Mouse (Mus musculus) testis, postnatal 14 days (tissue): Measurements from ENCODE around the gene Dock11.
A peak's percentile ranks its signal among the peaks of the same experiment; 100 is the strongest.

Source experiments
- DNase-seq: peaks from one replicate; pipeline ENCODE4 v3.0.0; 2021; ENCODE audit warnings: low spot score

Gene Dock11

DNA sequence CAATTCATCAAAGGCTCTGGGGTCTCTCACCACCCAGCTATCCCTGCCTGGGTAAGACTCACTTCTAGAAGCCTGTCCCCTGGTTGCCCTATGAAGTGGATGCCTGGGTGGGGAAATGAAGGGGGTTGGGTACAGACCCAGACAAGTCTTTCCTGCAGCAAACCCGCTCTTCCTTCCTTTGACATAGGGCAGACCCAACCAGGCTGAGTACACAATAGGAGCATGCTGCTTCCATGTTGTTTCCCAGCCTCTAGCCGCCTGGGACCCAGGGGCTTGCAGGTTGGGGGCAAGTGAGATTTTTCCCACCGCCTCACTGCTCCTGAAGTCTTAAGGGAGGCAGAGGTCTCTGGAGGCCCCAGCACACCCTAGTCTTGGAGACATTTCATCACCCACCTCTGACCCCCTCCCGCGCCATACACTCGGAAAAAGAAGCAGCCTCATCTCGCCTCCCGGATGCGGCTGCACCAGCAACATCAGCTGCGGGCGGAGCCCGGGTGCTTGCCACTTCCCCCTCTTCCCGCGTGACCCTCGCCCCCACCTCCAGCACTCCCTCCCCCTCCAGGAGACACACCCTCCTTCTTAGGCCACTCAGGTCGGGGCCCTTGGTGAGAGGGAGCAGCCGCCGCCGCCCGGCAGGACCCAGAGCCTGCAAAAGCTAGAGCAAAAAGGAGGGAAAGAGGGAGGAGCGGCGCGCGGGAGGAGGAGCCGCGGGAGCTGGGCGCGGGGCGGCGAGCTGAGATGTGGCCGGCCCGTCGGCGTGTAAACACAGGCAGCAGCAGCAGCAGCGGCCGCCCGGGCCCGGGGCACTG lies at the start of gene Dock11:
Gene Dock11 (plus strand): TSS at position 746 of the 809 bp plus-strand sequence.
- peak; percentile 55 for DNase-seq

DNA sequence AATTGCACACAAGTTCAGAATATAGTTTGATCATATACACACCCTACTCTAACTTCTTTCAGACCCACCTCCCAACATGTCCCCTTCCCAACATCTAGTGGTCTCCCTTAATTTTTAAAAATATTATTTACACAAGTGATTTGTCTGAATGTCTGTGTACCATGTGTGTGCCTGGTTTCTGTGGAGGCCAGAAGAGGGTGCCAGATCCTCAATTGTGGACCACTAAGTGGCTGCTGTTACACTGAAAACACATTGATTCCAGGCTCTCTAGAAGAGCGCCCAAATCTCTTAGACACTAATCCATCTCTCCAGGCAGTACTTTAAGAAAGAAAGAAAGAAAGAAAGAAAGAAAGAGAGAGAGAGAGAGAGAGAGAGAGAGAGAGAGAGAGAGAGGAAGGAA lies 8.9 kb upstream of the Dock11 start:
- no peak for DNase-seq

DNA sequence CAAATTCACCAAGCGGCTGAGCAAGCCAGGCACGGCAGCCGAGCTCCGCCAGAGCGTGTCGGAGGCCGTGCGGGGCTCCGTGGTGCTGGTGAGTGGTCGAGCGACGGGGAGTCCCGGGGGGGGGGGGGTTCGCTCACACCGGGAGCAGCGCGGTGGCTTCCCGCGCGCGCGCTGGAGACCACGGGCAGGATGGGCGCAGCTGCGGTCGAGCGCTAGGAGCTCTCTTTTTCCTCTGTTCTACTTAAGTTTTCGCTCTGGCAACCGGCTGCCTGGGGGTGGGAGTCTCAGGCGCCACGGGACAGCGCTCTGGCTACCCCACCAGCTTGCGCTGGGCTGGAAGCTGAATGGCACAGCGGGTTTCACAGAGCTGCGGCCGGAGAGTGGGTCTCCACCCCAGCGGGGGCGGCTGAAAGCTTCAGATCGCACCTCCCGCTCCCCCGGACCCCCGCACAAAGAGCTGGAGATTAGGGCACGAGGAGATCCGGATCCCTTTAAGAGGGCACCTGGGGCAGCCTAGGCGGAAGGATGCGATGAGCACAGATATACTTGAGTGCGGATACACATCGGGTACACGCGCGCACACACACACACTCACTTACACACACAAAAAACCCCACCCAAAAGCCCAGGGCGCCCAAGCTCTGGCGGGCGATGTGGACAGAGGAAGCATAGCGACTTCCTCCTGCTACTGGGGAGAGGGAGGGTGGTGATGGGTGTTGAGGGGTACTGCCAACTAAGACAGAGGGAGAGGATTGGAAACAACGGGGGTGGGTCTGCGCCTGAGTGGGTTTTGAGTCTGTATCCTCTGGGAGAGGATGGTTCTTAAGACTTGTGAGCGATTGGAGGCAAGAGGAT lies 540 bp downstream of the Dock11 start:
- DNase-seq = peak; percentile 4

DNA sequence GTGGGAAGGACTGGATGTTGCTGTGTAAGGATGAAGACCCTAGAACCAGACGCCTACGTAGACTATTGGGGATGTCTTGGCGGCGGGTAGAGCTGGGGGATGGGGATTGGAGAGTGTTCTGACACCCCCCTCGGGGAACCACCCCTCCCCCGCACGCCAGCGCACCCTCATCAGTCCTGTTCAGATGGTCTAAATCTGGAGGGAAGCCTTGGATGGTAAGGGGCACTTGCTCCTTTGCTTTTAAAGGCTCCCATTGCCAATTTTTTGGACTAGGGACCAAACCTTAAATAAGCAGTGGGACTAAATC lies 1.1 kb downstream of the Dock11 start:
- DNase-seq = peak; percentile 3

DNA sequence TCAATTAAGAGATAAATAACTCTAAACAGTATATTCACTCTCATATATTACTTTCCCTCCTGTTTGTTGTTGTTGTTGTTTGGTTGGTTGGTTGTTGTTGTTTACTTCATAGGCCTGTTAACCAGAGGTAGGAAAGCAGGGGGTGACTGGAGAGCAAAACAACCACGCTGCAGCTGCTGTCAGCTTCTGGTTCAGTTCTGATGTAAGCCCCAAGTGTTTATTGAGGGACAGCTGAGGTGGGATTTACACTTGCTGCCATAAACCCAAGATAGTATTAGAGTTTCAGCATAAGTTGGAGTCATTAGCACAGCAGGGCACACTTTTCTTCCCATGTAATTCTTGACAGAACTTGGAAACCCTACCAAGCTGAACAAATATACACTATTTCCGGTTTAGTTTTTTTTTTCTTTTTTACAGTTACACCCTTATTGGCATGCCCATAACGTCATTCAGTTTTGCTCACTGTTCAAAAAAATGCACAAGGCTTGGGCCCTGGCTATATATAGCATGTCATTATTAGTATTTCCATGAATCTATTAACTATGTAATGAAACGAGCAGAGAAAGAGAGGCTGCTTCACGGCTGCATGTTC lies 3.0 kb downstream of the Dock11 start:
- DNase-seq = no peak

DNA sequence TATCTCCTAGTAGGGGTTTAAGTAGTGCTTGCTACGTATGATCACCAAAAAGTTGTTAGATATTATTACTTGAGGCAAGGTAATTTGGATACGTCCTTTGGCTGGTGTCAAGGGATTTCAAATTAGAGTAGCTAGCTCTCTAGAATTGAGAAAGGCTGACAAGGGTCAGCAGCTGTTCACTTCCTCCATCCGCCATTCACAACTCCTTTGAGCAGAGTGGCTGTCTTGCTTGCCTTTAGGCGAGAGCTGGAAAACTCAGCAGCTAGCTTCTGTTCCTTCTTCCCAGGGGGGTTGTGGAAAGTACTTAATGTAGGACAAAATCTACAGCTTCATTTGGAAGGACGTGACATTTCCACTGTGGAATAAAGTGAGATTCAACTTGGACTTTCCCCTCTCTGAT lies 3.7 kb downstream of the Dock11 start:
- DNase-seq = no peak

DNA sequence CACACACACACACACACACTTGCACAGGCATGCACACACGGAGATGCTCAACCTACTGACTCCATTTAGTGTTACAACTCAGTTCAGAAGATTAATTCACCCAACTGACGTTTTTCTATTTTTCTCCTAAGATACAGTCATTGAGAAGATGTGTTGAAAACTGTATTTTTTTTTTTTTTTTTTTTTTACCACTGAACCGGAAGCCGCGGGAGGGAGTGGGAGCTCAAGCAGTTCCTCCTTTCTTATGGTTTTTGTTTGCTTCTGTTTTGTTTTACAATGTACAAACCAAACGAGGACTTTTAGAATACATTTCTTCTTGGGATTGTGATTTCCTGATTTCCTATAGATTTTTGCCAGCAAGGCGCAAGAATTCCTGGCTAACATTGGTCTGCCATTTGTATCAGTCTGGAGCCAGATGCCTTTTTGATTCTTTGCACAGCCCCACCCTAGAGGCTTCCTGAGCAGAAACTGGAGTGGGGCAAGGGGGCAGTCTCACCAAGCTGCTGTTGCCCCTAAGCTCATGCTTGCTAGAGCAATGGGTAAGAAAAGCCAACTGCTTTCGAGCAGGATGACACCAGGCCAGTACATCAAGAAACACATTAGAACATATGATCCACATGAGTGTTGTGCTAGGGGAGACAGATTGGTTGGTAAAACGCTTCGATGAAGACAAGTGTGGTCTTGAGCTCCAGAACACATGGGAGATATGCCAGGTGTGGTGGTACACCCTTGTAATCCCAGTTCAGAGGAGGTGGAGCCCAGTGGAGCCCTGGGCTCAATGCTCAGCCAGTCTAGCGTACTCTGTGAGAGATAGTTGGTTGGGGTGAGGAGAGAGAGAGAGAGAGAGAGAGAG lies 9.2 kb downstream of the Dock11 start:
- no peak for DNase-seq

DNA sequence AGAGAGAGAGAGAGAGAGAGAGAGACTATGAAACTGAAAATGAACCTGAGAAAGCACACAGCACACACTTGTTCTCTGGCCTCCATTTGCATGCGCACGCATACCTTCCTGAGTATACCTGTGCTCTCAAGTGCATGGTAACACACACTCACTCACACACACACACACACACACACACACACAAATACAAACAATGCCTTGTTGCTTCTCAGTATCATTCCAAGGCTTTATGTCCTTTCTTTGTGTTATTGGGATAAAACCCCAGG lies 9.8 kb downstream of the Dock11 start:
- DNase-seq = no peak

DNA sequence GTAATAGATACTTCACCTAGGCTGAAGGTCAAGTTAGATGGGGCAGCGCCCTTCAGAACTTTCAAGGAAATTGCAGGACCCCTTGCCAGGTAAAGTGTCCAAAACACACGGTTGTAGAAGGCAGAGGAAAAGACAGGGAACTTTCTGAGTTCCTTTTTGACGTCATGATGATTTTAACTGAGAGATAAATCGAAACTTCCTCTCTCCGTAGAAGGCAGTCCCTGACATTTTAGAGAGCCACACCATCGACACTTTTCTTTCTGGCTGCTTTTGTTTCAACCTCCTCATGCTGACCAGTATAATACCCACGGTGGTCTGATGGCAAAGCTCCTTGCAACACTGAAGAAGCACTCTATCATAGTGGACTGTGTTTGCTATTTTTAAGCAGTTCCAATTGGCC lies 15.7 kb downstream of the Dock11 start:
- no peak for DNase-seq

DNA sequence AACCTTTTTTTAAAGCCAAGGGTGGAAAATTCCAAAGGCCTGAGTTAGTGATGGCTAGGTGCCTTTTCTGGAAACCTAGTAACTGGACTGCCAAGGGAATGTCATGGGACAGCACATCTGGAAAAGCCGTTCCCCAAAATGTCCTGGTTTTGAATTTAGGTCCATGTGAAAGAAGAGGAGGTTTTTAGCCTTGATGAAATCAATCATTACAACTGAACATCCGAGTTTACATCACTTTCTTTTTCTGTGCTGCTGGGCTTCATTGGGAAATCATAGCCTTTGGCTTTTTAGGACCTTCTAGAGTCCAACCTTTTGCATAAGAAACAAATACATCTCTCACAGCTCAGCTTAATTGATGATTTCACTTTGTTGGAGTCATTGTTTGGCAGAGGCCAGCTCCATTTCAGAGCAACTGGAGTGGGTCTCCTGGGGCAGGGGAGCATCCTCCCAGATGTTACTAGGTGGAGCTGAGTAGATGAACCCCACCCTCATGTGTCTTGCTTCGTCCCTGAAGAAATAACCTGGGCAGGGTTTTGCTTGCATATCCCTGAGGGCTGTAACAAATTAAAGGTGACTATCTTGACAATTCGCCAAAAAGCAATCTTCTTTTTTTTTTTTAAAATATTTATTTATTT lies 18.2 kb downstream of the Dock11 start:
- no peak for DNase-seq

DNA sequence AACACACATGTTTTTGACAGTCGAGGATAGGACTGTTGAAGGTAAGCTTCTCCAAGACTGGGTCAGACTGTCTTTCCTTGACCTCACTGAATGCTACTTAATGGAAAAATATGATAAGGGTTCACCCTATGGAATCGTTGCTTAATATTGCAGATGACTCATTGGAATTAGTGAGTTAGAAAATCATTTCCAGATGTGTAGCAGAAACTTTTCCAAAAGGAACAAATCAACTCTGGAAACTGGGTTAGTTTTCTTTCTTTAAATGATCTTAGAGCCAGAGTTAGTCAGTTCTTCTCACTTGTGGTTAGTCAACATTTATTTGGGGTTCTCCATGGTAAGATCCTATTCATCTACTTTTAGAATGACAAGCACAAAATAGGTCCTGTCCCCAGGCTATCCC lies 30.9 kb downstream of the Dock11 start:
- DNase-seq = no peak

DNA sequence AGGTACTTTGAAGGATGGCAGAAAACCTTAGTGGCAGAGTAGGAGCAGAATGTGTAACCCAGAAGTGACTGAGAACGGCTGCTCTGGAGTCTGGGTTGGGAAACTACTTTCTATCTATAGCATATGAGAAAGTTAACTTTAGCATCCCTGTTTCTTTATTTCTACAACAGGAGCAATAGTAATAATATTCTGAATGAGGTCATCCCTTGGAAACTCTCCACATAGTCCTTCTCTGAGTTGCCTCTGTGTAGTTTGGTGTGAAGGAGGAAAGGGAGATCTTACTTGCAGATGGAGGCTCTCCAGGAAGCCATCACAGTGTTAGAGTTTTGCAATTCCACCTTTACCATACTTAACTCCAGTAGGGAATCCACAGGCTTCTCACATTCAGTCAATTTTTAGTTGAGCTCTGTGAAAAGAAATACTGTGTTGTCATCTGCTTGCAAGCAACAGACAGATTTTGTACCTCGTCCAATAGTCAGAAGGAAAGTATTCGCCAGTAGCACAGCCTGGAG lies 31.5 kb downstream of the Dock11 start:
- DNase-seq = no peak

DNA sequence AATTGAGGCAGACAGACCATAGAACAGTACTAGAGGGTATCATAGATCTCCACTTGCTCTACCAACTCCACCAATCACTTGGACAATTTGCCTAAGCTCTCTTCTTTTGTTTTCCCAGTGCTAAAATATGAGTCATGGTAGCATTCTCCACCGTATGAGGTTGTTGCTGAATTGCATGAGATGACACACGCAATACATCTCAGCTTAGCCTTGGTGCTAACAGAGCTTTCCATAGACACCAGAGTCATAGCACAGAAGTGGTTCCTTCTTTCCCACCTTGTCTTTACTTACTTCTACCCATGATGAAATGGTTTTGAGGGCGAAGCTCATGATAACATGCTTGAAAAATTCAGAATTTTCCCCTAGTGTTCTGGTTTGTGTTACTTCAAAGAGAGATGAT lies 33.3 kb downstream of the Dock11 start:
- DNase-seq = no peak

DNA sequence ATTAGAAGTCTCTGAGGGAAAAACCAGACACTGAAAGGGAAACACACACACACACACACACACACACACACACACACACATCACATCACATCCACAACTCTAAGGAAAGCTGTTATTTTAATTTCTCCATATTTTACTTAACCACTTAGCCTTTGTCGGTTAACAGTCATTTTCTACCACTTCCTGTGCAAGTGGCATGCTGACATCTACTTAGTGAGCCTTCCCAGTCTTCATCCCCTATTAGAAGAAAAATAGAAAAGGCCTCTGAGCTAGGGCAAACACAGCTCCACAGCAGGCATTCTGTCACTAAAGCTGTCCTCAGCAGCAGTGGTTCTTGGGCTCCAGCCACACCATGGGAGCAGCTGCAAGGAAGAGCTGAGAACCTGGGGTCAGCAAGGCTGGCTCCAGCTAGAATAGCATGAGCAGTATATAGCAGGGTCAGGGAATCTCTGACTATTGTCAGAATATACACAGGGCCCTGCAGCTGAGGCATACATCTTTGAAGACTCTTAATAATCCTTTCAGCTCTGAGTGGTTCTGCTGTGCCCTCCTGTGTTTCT lies 36.2 kb downstream of the Dock11 start:
- DNase-seq = no peak

DNA sequence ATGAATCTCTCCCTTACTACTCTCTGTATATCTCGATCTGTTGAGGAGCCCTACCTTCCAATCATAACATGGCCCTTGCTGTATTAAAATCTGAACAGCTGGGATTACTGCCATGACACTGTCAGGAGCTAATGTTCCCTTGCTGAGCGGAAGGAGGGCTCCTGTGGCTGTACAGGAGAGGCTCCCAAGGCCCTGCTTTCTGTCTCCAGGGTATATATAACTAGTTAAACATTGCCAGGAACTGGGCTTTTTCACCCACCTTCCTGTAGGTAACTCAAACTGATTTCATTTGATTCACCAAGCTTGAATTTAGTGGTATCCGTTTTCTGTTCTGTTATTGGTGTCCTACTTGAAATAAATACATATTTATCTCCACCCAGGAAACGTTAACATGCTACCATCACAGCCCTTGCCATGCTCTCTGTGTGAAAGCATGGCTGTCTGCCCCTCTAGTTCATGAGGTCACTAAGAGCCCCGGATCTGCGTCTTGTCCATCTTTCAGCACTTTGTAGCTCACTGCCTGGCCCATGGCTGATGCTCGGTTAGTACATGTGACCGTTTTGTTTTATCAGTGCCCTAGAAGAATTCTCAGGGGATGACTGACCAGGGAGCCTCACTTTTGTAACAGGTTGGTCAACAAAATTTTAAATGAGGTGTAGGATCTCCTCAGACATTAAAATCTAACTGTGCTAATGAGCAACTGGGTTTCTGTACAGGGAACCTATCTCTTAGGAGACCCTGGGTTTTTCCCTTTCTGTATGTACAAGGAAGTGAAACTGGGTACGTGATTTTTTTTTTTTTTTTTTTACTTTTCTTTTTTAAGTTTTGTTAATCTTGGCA lies 41.7 kb downstream of the Dock11 start:
- DNase-seq = no peak

DNA sequence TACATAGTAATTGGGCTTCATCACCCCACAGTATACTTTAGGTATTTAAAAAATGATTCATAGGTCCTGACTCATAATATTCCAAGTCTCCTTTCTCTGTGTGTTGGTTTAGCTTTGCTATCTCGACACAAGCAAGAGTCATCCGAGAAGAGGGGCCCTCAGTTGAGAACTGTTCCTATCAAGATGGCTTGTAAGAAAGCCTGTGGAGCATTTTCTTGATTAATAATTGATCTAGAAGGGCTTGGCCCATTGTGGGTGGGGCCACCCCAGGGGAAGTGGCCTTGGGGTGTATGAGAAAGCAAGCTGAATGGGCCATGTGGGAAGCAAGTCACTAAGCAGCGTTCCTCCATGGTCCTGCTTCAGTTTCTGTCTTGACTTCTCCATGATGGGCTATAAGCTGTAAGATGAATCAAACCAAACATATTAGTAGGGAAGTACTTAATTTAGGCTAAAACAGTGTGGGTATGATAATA lies 42.3 kb downstream of the Dock11 start:
- no peak for DNase-seq

DNA sequence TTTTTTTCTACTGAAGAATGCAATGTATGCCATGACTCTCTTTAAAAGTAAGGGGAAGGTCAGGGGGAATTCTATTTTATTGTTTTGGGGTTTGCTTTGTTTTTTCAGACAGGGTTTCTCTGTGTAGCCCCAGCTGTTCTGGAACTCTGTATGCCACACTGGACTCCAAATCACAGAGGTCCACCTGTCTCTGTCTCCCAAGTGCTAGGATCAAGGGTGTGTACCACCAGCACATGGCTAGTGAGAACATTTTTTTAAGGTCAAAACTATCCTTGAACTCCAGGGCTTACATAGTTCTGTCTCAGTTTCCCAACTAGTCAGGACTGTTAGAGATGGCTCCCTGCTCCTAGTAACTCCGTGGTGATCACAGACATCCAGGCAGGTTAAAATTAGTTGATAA lies 43.3 kb downstream of the Dock11 start:
- DNase-seq = no peak

DNA sequence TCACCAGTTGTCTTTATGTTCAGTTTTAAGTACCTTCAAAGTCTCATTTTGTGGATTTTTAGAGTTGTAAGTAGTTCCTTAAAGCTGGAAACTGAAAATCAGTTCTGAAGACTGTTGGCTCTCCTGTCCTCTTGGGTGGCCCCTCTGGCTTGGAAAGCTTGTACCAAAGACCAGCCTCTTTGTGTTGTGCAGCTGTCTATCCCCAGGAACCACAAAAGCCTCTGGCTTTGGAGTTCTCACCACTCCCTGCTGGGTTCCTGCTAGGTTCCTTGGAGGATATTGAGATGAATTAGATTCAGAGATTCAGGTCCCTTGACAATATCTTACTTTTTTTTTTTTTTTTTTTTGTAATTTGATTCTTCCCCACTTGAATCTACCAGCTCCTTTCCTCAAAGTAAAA lies 44.3 kb downstream of the Dock11 start:
- no peak for DNase-seq

DNA sequence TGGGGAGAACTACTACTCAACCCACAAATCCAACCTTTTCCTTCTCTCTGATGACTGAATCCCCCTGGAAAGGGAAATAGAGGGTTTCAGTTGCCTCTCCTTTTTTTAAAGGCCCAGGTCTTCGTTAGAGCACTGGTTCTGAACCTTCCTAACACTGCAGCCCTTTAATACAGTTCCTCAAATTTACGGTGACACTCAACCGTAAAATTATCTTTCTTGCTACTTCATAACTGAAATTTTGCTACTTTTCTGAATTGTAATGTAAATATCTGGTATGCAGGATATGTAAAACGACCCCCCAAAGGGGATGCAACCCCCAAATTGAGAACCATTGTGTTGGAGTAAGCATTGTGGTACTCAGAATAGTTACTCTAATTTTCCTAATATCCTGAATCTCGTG lies 49.5 kb downstream of the Dock11 start:
- no peak for DNase-seq

DNA sequence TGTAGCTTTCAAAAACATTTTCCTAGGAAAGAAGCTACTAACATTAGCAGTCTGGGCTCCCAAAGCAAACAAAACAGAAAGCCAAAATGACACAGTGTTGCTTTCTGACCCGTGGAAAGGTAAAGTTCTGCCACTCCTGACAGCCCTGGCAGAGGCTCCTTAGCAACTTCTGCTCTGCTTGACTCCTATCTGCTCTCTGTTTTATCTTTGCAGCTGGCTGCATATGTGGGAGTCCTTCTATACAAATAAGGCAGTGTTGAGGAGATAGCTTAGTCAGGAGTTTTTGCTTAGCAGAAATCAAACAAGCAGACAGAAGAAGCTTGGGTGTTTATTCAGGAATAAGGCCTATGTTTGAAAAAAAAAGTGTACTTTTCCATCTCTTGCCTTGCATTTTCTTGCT lies 57.8 kb downstream of the Dock11 start:
- peak; percentile 41 for DNase-seq
